Mouse (Mus musculus) ES-Bruce4 (cell line): ENCODE data around the gene Tsx. TPM values are rescaled to one million over a fixed set of nuclear protein-coding genes. Genes with fewer than 3 reads are reported as not detected.
"Not testable (repeated sequence)": the region's sequence is repeated elsewhere in the genome, so short reads cannot be mapped to it uniquely, and the experiment has no call there.

Source experiments
- H3K27ac ChIP-seq: 2 replicates; pipeline ENCODE4 v1.5.1; 2012; ENCODE audit warnings: low read length, inconsistent platforms; ENCODE audit not compliant: insufficient read depth
- H3K27me3 ChIP-seq: 2 replicates; pipeline ENCODE4 v1.6.1; 2012; ENCODE audit warnings: mild to moderate bottlenecking, low read length, inconsistent platforms; ENCODE audit not compliant: control insufficient read depth, poor library complexity, insufficient read depth, severe bottlenecking
- H3K36me3 ChIP-seq: 2 replicates; pipeline ENCODE4 v1.6.1; 2012; ENCODE audit warnings: inconsistent platforms, mild to moderate bottlenecking, low read length, moderate library complexity; ENCODE audit not compliant: control insufficient read depth, poor library complexity, insufficient read depth, severe bottlenecking
- H3K4me1 ChIP-seq: one replicate; pipeline ENCODE4 v1.8.1; 2011; ENCODE audit warnings: low read length; ENCODE audit not compliant: control insufficient read depth, insufficient read depth
- H3K4me3 ChIP-seq: 2 replicates; pipeline ENCODE4 v1.5.1; 2011; ENCODE audit warnings: low read depth, mild to moderate bottlenecking, low read length
- H3K9ac ChIP-seq: 2 replicates; pipeline ENCODE4 v1.6.1; 2012; ENCODE audit warnings: low read depth, mild to moderate bottlenecking, inconsistent platforms; ENCODE audit not compliant: poor library complexity, severe bottlenecking
- H3K9me3 ChIP-seq: replicated peaks from 2 replicates; pipeline ENCODE4 v1.6.1; 2012; ENCODE audit warnings: mild to moderate bottlenecking, low read length, inconsistent platforms; ENCODE audit not compliant: control insufficient read depth, poor library complexity, insufficient read depth, severe bottlenecking
- CTCF ChIP-seq: IDR thresholded peaks from one replicate; pipeline ENCODE4 v1.8.1; 2011; ENCODE audit warnings: low read depth, low read length
- EP300 ChIP-seq: IDR thresholded peaks from 2 replicates; pipeline ENCODE4 v1.6.1; 2011; ENCODE audit warnings: low read depth, low read length; ENCODE audit not compliant: insufficient read depth
- POLR2A ChIP-seq: IDR thresholded peaks from one replicate; pipeline ENCODE4 v1.8.1; 2011; ENCODE audit warnings: low read length; ENCODE audit not compliant: insufficient read depth
- polyA plus RNA-seq: library from polyadenylated mRNA; stranded (reverse); fragments of >200 nt; gene quantifications from 2 replicates; pipeline ENCODE4 v1.2.4, GENCODE M21; 2011; ENCODE audit warnings: low read depth; ENCODE audit not compliant: missing spikeins, insufficient read depth, insufficient read length

Tsx gene
- polyA plus RNA-seq, 1 experiment: 0.75 TPM

DNA sequence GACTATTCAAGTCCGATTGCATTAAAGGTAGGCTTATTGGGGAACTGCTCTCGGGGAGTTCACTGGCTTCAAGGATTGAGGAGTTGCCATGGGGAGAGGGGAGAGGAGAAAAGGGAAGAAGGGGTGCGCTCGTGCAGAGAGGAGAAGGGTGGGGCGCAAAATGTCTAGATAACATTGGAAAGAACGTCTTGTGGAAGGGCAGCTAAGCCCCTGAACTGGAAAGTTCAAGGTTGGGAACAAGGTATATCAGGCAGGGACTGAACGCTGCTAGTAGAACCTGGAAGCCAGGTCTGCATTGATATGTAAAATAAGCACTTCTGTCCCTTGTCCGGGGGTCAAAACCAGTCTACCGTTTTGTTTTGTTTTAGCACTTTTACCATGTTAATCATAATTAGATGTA, 23.8 kb downstream of the Tsx start:
- no peaks in the 10 kb centered on the region for H3K9me3 ChIP-seq
- H3K4me1 ChIP-seq: peaks cover 1% of the 10 kb centered on the region
- H3K4me3 ChIP-seq: peak overlapping the region; percentile 38
- no peaks in the 10 kb centered on the region for H3K27me3 ChIP-seq
- H3K27ac ChIP-seq: peak overlapping the region; percentile 99
- H3K36me3 ChIP-seq: no peaks in the 10 kb centered on the region
- H3K9ac ChIP-seq: peak overlapping the region; percentile 56
- TF ChIP-seq EP300: peak; percentile 76
- TF ChIP-seq CTCF: no peak
- TF ChIP-seq POLR2A: no peak

DNA sequence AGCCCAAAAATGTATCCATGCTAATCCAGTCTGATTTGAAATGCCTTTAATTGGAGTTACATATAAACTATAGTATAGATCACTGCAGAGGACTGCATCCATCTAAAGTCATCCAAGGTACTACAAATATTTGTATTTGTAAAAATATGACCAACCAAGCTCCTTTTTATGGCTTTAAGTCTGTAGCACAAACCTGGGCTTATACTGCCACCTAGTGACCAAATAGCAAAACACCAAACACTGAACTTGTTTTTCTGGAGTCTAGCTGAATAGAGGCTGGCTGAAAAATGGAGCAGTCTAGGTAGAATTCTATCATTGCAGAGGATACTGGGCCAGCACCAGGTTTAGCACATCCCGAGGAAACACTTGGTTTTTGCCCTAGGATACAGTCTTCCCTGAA, 26.5 kb downstream of the Tsx start:
- no peaks in the 10 kb centered on the region for H3K27me3 ChIP-seq
- TF ChIP-seq POLR2A: no peak
- no peak for TF ChIP-seq EP300
- TF ChIP-seq CTCF: no peak
- no peak overlapping the region for H3K4me3 ChIP-seq

DNA sequence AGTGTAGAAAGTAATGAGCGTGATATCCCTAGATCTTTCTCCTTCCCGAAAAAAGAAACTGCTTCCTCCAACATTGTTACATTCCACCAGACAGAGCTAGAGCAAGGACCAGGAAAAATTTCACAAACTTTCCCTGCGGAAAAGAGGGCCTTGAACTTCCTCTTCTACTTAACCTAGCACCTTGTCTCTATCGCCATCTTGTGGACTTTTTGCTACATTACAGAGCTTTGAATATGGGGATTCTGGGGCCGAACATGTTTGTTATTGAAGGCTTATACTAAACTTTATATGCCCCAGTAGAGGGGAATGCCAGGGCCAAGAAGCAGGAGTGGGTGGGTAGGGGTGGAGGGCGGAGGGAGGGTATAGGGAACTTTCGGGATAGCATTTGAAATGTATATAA, 29.5 kb downstream of the Tsx start:
- H3K4me1 ChIP-seq: peaks cover 1% of the 10 kb centered on the region
- H3K27me3 ChIP-seq: no peaks in the 10 kb centered on the region
- no peak overlapping the region for H3K4me3 ChIP-seq
- TF ChIP-seq CTCF: no peak
- no peak for TF ChIP-seq POLR2A
- TF ChIP-seq EP300: no peak
- H3K27ac ChIP-seq: peak overlapping the region; percentile 16; the same call in 1 of the 2 replicates
- H3K36me3 ChIP-seq: no peaks in the 10 kb centered on the region
- no peak overlapping the region for H3K9ac ChIP-seq
- H3K9me3 ChIP-seq: no peaks in the 10 kb centered on the region

More for the DNA sequence above, 26.5 kb downstream of the Tsx start:
- Histone ChIP-seq H3K4me1 (peaks cover 1% of the 10 kb centered on the region), H3K9ac (no peak overlapping the region), H3K27ac (no peak overlapping the region; the same call in 1 of the 2 replicates), H3K9me3 (no peaks in the 10 kb centered on the region), H3K36me3 (no peaks in the 10 kb centered on the region)

DNA sequence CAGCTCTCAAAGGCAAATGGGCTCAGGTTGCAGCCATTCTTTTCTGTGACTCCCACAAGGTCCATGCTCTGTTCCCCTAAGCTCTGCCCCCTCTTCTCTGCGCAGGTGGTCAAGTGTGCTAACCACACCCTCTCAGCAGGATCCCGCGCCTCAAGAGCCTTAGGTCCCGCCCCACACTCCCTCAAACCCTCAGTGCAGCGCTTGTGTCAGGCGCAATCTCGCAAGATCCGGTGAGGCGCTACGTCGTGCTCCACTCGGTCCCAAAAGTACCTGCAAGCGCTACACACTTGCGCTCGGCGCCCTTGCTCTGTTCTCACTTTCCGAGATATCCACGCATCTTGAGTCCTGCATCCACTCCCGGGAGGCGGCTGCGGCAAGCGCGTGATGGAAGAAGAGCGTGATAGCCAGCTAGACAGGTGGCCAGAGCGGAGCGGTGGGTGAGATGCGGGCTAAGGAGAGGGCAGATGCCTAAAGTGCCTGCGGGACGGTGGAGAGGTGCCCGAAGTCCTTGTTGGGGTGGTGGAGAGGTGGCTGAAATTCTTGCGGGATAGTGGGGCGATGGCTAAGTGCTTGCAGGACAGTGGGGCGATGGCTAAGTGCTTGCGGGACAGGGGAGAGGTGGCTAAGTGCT, 33.4 kb downstream of the Tsx start:
- no peaks in the 10 kb centered on the region for H3K27me3 ChIP-seq
- peak overlapping the region; percentile 98 for H3K4me3 ChIP-seq
- H3K36me3 ChIP-seq: no peaks in the 10 kb centered on the region
- peak overlapping the region; percentile 75 for H3K9ac ChIP-seq
- TF ChIP-seq CTCF (no peak), EP300 (peak; percentile 81), POLR2A (peak; percentile 90)
- no peaks in the 10 kb centered on the region for H3K9me3 ChIP-seq
- peak overlapping the region; percentile 30; the same call in 1 of the 2 replicates for H3K27ac ChIP-seq
- no peaks in the 10 kb centered on the region for H3K4me1 ChIP-seq

DNA sequence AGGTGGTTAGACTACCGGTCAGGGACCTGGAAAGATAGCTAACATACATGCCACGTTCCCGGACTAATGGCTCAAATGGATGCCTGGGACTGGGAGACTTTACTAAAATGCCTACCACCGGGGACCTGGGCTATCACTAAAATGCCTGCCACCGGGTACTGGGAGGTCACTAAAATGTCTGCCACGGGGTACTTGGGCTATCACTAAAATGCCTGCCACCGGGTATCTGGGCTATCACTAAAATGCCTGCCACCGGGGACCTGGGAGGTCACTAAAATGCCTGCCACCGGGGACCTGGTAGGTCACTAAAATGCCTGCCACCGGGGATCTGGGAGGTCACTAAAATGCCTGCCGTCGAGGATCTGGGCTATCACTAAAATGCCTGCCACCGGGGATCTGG, 34.2 kb downstream of the Tsx start:
- Histone ChIP-seq H3K4me3 (peak overlapping the region; percentile 98), H3K9ac (peak overlapping the region; percentile 75)
- H3K9me3 ChIP-seq, H3K27me3 ChIP-seq, H3K4me1 ChIP-seq, H3K27ac ChIP-seq, H3K36me3 ChIP-seq: not testable (repeated sequence)

DNA sequence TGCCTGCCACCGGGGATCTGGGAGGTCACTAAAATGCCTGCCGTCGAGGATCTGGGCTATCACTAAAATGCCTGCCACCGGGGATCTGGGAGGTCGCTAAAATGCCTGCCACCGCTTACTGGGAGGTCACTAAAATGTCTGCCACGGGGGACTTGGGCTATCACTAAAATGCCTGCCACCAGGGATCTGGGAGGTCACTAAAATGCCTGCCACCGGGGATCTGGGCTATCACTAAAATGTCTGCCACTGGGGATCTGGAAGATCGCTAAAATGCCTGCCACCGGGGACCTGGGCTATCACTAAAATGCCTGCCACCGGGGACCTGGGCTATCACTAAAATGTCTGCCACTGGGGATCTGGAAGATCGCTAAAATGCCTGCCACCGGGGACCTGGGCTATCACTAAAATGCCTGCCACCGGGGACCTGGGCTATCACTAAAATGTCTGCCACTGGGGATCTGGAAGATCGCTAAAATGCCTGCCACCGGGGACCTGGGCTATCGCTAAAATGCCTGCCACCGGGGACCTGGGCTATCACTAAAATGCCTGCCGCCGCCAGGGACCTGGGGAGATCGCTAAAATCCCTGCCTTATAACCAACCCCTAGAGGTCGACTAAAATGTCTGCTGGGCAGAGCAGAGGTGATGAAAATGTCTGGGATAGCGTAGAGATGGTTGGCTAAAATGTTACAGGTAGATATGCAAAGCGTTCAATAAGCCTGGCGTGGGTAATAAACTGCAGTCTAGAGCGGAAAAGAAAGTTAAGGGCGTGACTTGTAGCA, 34.9 kb downstream of the Tsx start:
- not testable (repeated sequence) for H3K27ac ChIP-seq, H3K9me3 ChIP-seq, H3K36me3 ChIP-seq, H3K27me3 ChIP-seq, H3K4me1 ChIP-seq
- Histone ChIP-seq H3K9ac (peak overlapping the region; percentile 75), H3K4me3 (peak overlapping the region; percentile 76)
